Mouse (Mus musculus): ENCODE results near the gene Rffl.

Gene Rffl

GRCm38 (mm10) chr11:82870173-82871030, 608 bp downstream of the Rffl start:
- peak; percentile 12 to 42 for DNase-seq

GRCm38 (mm10) chr11:82869506-82870172, 1.4 kb downstream of the Rffl start:
- DNase-seq = no peak

GRCm38 (mm10) chr11:82867956-82868355, 3.1 kb downstream of the Rffl start:
- DNase-seq = no peak

- DNase-seq = no peak
Observed at GRCm38 (mm10) chr11:82866850-82867564, 4.0 kb downstream of the Rffl start.

GRCm38 (mm10) chr11:82865957-82866356, 5.1 kb downstream of the Rffl start:
- no peak for DNase-seq

- no peak for DNase-seq
Observed at GRCm38 (mm10) chr11:82863488-82863931, 7.5 kb downstream of the Rffl start.

- no peak for DNase-seq
Observed at GRCm38 (mm10) chr11:82863059-82863458, 8.0 kb downstream of the Rffl start.

- DNase-seq = no peak
Observed at GRCm38 (mm10) chr11:82862638-82863037, 8.4 kb downstream of the Rffl start.

- no peak for DNase-seq
Observed at GRCm38 (mm10) chr11:82861558-82861957, 9.5 kb downstream of the Rffl start.

- DNase-seq = no peak
Observed at GRCm38 (mm10) chr11:82860759-82861158, 10.3 kb downstream of the Rffl start.

- DNase-seq = no peak
Observed at GRCm38 (mm10) chr11:82857307-82857848, 13.6 kb downstream of the Rffl start.

- no peak for DNase-seq
Observed at GRCm38 (mm10) chr11:82856032-82856431, 15.0 kb downstream of the Rffl start.

GRCm38 (mm10) chr11:82855327-82855973, 15.6 kb downstream of the Rffl start:
- no peak for DNase-seq

GRCm38 (mm10) chr11:82854111-82854510, 16.9 kb downstream of the Rffl start:
- no peak for DNase-seq

- no peak for DNase-seq
Observed at GRCm38 (mm10) chr11:82852958-82853357, 18.1 kb downstream of the Rffl start.

- DNase-seq = no peak
Observed at GRCm38 (mm10) chr11:82852540-82852939, 18.5 kb downstream of the Rffl start.

- no peak for DNase-seq
Observed at GRCm38 (mm10) chr11:82852115-82852514, 18.9 kb downstream of the Rffl start.

GRCm38 (mm10) chr11:82850259-82850658, 20.8 kb downstream of the Rffl start:
- DNase-seq = no peak

- no peak for DNase-seq
Observed at GRCm38 (mm10) chr11:82847571-82848000, 23.4 kb downstream of the Rffl start.

- no peak for DNase-seq
Observed at GRCm38 (mm10) chr11:82846938-82847337, 24.1 kb downstream of the Rffl start.

- no peak for DNase-seq
Observed at GRCm38 (mm10) chr11:82846079-82846436, 25.0 kb downstream of the Rffl start.

- peak in 1 of 2 experiments; percentile 9 for DNase-seq
Observed at GRCm38 (mm10) chr11:82845415-82846078, 25.5 kb downstream of the Rffl start.
